Mouse (Mus musculus) kidney, postnatal 0 days (tissue): Measurements from ENCODE around the gene Ltn1. TPM values are rescaled to one million over a fixed set of nuclear protein-coding genes. Genes with fewer than 3 reads are reported as not detected.

Source experiments
- ATAC-seq: fragments of 200-750 bp; cut with Nextera tagmentation; replicated peaks from 2 replicates; pipeline ENCODE4 v1.8.0; 2017; ENCODE audit warnings: low read depth, moderate number of reproducible peaks, moderate TSS enrichment, moderate library complexity; ENCODE audit not compliant: low FRiP score
- DNase-seq: peaks from one replicate; pipeline ENCODE4 v3.0.0-alpha.2; 2016; ENCODE audit warnings: low spot score
- H3K27ac ChIP-seq: fragments of 300-500 bp; sonication (generic); 2 replicates; pipeline ENCODE4 v1.5.1; 2014; ENCODE audit warnings: mild to moderate bottlenecking
- H3K27me3 ChIP-seq: fragments of 300-500 bp; sonication (generic); 2 replicates; pipeline ENCODE4 v1.6.1; 2014; ENCODE audit warnings: low read length, mixed read lengths; ENCODE audit not compliant: insufficient read depth
- H3K36me3 ChIP-seq: fragments of 300-500 bp; sonication (generic); 2 replicates; pipeline ENCODE4 v1.6.1; 2014; ENCODE audit warnings: low read length, mixed read lengths; ENCODE audit not compliant: insufficient read depth
- H3K4me1 ChIP-seq: fragments of 300-500 bp; sonication (generic); replicated peaks from 2 replicates; pipeline ENCODE4 v1.6.1; 2014; ENCODE audit warnings: antibody characterized with exemption, low read length, mixed read lengths; ENCODE audit not compliant: insufficient read depth
- H3K4me2 ChIP-seq: fragments of 300-500 bp; sonication (generic); 2 replicates; pipeline ENCODE4 v1.6.1; 2014; ENCODE audit warnings: mild to moderate bottlenecking, low read length, moderate library complexity, mixed read lengths
- H3K4me3 ChIP-seq: fragments of 300-500 bp; sonication (generic); replicated peaks from 2 replicates; pipeline ENCODE4 v1.5.1; 2014; ENCODE audit warnings: low read depth, low read length
- H3K9ac ChIP-seq: fragments of 300-500 bp; sonication (generic); 2 replicates; pipeline ENCODE4 v1.6.1; 2014; ENCODE audit warnings: low read depth, low read length
- H3K9me3 ChIP-seq: fragments of 300-500 bp; sonication (generic); replicated peaks from 2 replicates; pipeline ENCODE4 v1.6.1; 2016; ENCODE audit warnings: low read length, inconsistent platforms, mixed read lengths
- CTCF ChIP-seq: IDR thresholded peaks from 2 replicates; pipeline ENCODE4 v1.5.1; 2016; ENCODE audit warnings: antibody characterized with exemption, low read depth, mild to moderate bottlenecking, moderate library complexity
- WGBS: fragments of 180-500 bp; shearing (Covaris S2); extraction: QIAGEN DNeasy Blood & Tissue Kit; methylation state at CpG from one replicate; pipeline ENCODE4 v1.1.7; 2014; 5-methylcytosine and 5-hydroxymethylcytosine counted together
- polyA plus RNA-seq: library from polyadenylated mRNA; unstranded; fragments of >200 nt; fragmentation: Nextera tagmentation; extraction: Ambion mirVana; gene quantifications from 2 replicates; pipeline ENCODE4 v1.2.1, GENCODE M21; 2015

The Ltn1 gene
- polyA plus RNA-seq, 1 experiment from 2014 or later, result 15.6 TPM

DNA sequence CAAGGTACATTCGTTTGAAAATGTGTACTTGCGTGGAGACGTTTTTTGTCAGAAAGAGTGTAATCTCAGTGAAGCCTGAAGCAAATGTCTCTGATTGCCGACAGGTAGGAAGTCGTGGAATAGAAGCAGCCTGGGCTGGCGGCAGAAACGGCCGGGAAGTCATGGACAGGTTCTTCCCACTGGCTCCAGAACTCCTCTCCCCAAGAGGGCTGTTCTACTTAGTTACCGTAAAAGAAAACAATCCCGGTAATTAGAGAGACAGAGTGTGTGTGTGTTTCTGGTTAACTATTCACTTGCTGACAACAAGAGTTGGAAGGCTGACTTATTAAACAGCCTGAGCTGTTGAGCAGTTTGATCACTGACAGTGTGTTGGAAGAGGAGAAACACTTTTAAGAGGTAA lies 66.4 kb downstream of the Ltn1 start:
- H3K9me3 ChIP-seq, result no peaks in the 10 kb centered on the region
- no peak for TF ChIP-seq CTCF
- peak overlapping the region; percentile 77 for H3K27ac ChIP-seq
- WGBS, result 39% methylated on average over 10 of the region's 10 CpGs
- H3K27me3 ChIP-seq, result no peaks in the 10 kb centered on the region
- H3K36me3 ChIP-seq, result peaks cover 42% of the 10 kb centered on the region
- peak; percentile 80 for ATAC-seq
- DNase-seq, result peak; percentile 33
- H3K4me3 ChIP-seq, result 0 out of 2 replicates have a peak overlapping the region, but pooled peaks have one; percentile 8
- H3K4me2 ChIP-seq, result peak overlapping the region; percentile 21; the same call in 1 of the 2 replicates
- H3K4me1 ChIP-seq, result no peaks in the 10 kb centered on the region
- peak overlapping the region; percentile 27; the same call in 1 of the 2 replicates for H3K9ac ChIP-seq

- Histone ChIP-seq H3K27me3 (no peaks in the 10 kb centered on the region), H3K4me1 (no peaks in the 10 kb centered on the region), H3K9me3 (no peaks in the 10 kb centered on the region), H3K9ac (no peak overlapping the region), H3K36me3 (peaks cover 42% of the 10 kb centered on the region), H3K4me3 (no peak overlapping the region), H3K27ac (no peak overlapping the region), H3K4me2 (no peak overlapping the region)
- no peak for TF ChIP-seq CTCF
- ATAC-seq (no peak), DNase-seq (peak; percentile 10)
- 83% methylated on average over 4 of the region's 4 CpGs for WGBS
Measured at GRCm38 (mm10) chr16:87364231-87364630, 68.2 kb downstream of the Ltn1 start.

DNA sequence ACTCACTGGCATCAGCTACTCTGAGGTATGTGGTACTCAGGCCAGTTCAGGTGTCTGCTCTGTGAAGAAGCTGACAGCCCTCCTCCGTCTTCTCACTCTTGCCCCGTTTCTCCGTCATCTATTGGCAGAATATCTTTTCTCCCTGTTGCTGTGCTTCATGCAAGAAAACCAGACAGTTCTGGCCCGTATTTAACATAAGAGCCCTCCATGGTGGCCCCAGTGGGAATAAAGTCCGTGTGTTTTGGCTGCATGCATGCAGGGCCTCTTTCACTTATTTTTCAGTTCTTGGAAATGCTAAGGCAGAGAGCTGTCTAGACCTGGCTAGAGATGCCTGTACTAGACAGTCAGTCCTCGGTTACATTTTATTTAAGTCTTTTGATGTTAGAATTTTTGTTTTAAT lies 72.3 kb downstream of the Ltn1 start:
- no peak for TF ChIP-seq CTCF
- no peaks in the 10 kb centered on the region for H3K9me3 ChIP-seq
- no peaks in the 10 kb centered on the region for H3K4me1 ChIP-seq
- H3K9ac ChIP-seq, result no peak overlapping the region
- no peak overlapping the region for H3K4me3 ChIP-seq
- ATAC-seq (no peak), DNase-seq (no peak)
- no peak overlapping the region for H3K27ac ChIP-seq
- peaks cover 42% of the 10 kb centered on the region for H3K36me3 ChIP-seq
- H3K27me3 ChIP-seq, result no peaks in the 10 kb centered on the region
- no peak overlapping the region for H3K4me2 ChIP-seq
- WGBS, result 85% methylated on average over 6 of the region's 6 CpGs

GRCm38 (mm10) chr16:87354748-87355147 lies 77.7 kb downstream of the Ltn1 start:
- peak overlapping the region; percentile 81 for H3K4me3 ChIP-seq
- peak overlapping the region; percentile 98; the same call in 1 of the 2 replicates for H3K27ac ChIP-seq
- 65% methylated on average over 7 of the region's 7 CpGs for WGBS
- no peaks in the 10 kb centered on the region for H3K9me3 ChIP-seq
- no peak overlapping the region for H3K9ac ChIP-seq
- peaks cover 14% of the 10 kb centered on the region for H3K36me3 ChIP-seq
- no peaks in the 10 kb centered on the region for H3K27me3 ChIP-seq
- ATAC-seq (peak; percentile 14; the same call in 1 of the 2 replicates), DNase-seq (no peak)
- peaks cover 5% of the 10 kb centered on the region; the same call in 1 of the 2 replicates for H3K4me1 ChIP-seq
- TF ChIP-seq CTCF, result no peak
- peak overlapping the region; percentile 55 for H3K4me2 ChIP-seq

DNA sequence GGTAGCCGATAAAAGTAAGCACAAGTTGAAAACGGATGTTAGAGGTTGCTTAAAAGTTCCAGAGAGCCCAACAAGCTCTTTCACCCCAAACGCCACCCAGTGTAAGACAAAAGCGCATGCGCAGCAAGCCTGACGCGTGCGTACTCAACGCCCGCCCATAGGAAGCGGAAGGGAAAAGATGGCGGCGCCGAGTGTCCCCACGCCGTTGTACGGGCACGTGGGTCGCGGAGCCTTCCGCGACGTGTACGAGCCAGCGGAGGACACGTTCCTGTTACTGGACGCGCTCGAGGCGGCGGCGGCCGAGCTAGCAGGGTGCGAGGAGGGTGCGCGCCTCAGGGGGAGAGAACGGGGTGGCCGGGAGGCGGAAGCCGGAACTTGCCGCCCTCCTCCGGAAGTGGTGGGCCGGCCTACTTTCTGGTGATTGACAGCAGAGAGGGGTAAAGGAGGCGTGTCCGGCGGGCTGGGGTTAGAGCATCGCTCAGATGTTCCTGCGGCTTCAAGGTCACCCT lies 78.3 kb downstream of the Ltn1 start, which contains the start of gene N6amt1:
Gene N6amt1, plus strand, starts transcription at position 111 of the 509 bp plus-strand sequence.
- Histone ChIP-seq H3K4me3 (peak within 1 kb of the TSS; percentile 81), H3K36me3 (peaks cover 14% of the 10 kb centered on the region), H3K9me3 (no peaks in the 10 kb centered on the region), H3K27ac (peak within 1 kb of the TSS; percentile 98), H3K4me2 (peak within 1 kb of the TSS; percentile 55), H3K4me1 (peaks cover 5% of the 10 kb centered on the region; the same call in 1 of the 2 replicates), H3K9ac (peak within 1 kb of the TSS; percentile 87), H3K27me3 (no peaks in the 10 kb centered on the region)
- DNase-seq (peak; percentile 97), ATAC-seq (peak; percentile 99)
- 0% methylated on average over 46 of the region's 48 CpGs for WGBS
- TF ChIP-seq CTCF, result no peak

- H3K36me3 ChIP-seq, result peaks cover 11% of the 10 kb centered on the region
- 93% methylated on average over 1 of the region's 1 CpGs for WGBS
- no peak overlapping the region for H3K9ac ChIP-seq
- peak overlapping the region; percentile 81; the same call in 1 of the 2 replicates for H3K4me3 ChIP-seq
- no peak for TF ChIP-seq CTCF
- no peak overlapping the region for H3K27ac ChIP-seq
- ATAC-seq (no peak), DNase-seq (no peak)
- peaks cover 5% of the 10 kb centered on the region; the same call in 1 of the 2 replicates for H3K4me1 ChIP-seq
- no peaks in the 10 kb centered on the region for H3K9me3 ChIP-seq
- H3K4me2 ChIP-seq, result peak overlapping the region; percentile 55
- no peaks in the 10 kb centered on the region for H3K27me3 ChIP-seq
Measured at GRCm38 (mm10) chr16:87353605-87354004, 78.8 kb downstream of the Ltn1 start.
